Mouse (Mus musculus) myocyte (in vitro differentiated cells): Measurements from ENCODE around the gene Tmem94. TPM values are rescaled to one million over a fixed set of nuclear protein-coding genes. Genes with fewer than 3 reads are reported as not detected.
A peak's percentile ranks its signal among the peaks of the same experiment; 100 is the strongest.

Experiments used
- H3K27me3 ChIP-seq: one replicate; pipeline ENCODE4 v1.6.1; 2011; ENCODE audit not compliant: control insufficient read depth, insufficient read depth, insufficient read length
- H3K36me3 ChIP-seq: one replicate; pipeline ENCODE4 v1.6.1; 2011; ENCODE audit not compliant: control insufficient read depth, insufficient read depth
- H3K4me2 ChIP-seq: one replicate; pipeline ENCODE4 v1.6.1; 2011; ENCODE audit warnings: low read depth, control low read depth
- H3K4me3 ChIP-seq: one replicate; pipeline ENCODE4 v1.5.1; 2011; ENCODE audit warnings: mild to moderate bottlenecking, control low read depth, moderate library complexity
- H3K79me2 ChIP-seq: one replicate; pipeline ENCODE4 v1.6.1; 2011; ENCODE audit not compliant: control insufficient read depth, insufficient read depth
- H3ac ChIP-seq: one replicate; pipeline ENCODE4 v1.6.1; 2011; ENCODE audit not compliant: control insufficient read depth, insufficient read length
- CEBPB ChIP-seq: IDR thresholded peaks from 2 replicates; pipeline ENCODE4 v1.6.1; 2011; ENCODE audit warnings: mild to moderate bottlenecking, moderate library complexity; ENCODE audit not compliant: poor library complexity, insufficient read depth, severe bottlenecking
- E2F4 ChIP-seq: IDR thresholded peaks from one replicate; pipeline ENCODE4 v1.6.1; 2011; ENCODE audit warnings: mild to moderate bottlenecking, control low read depth, moderate library complexity; ENCODE audit not compliant: insufficient read depth
- MAX ChIP-seq: IDR thresholded peaks from one replicate; pipeline ENCODE4 v1.6.1; 2011; ENCODE audit warnings: low read depth, mild to moderate bottlenecking, control low read depth
- MYOD1 ChIP-seq, 3 experiments: IDR thresholded peaks; one replicate each; pipeline ENCODE4 v1.6.1; 2011; ENCODE audit warnings: control low read depth in 2 of 3, low read depth in 2 of 3, mild to moderate bottlenecking in 2 of 3, moderate library complexity in 1 of 3; ENCODE audit not compliant: insufficient read length in 2 of 3, control insufficient read depth in 1 of 3
- MYOG ChIP-seq, 3 experiments: IDR thresholded peaks; one replicate each; pipeline ENCODE4 v1.6.1; 2011; ENCODE audit warnings: control low read depth in 2 of 3, low read depth in 2 of 3, mild to moderate bottlenecking in 2 of 3; ENCODE audit not compliant: insufficient read length in 2 of 3, control insufficient read depth in 1 of 3, insufficient read depth in 1 of 3
- POLR2A ChIP-seq: IDR thresholded peaks from one replicate; pipeline ENCODE4 v1.6.1; 2011; ENCODE audit warnings: low read depth, mild to moderate bottlenecking, control low read depth, moderate library complexity; ENCODE audit not compliant: insufficient read length
- POLR2AphosphoS2 ChIP-seq: IDR thresholded peaks from one replicate; pipeline ENCODE4 v1.6.1; 2011; ENCODE audit warnings: low read depth, control low read depth; ENCODE audit not compliant: insufficient read length
- REST ChIP-seq: IDR thresholded peaks from one replicate; pipeline ENCODE4 v1.6.1; 2011; ENCODE audit warnings: mild to moderate bottlenecking, control low read depth, moderate library complexity; ENCODE audit not compliant: insufficient read depth, insufficient read length
- SRF ChIP-seq: IDR thresholded peaks from one replicate; pipeline ENCODE4 v1.6.1; 2011; ENCODE audit warnings: low read depth; ENCODE audit not compliant: control insufficient read depth, insufficient read length
- TCF12 ChIP-seq: IDR thresholded peaks from one replicate; pipeline ENCODE4 v1.6.1; 2011; ENCODE audit warnings: mild to moderate bottlenecking, control low read depth; ENCODE audit not compliant: poor library complexity, insufficient read depth, severe bottlenecking
- TCF3 ChIP-seq: IDR thresholded peaks from one replicate; pipeline ENCODE4 v1.6.1; 2011; ENCODE audit warnings: low read depth, control low read depth; ENCODE audit not compliant: insufficient read length
- USF1 ChIP-seq: IDR thresholded peaks from one replicate; pipeline ENCODE4 v1.6.1; 2011; ENCODE audit warnings: low read depth, mild to moderate bottlenecking, control low read depth, moderate library complexity
- polyA plus RNA-seq: library from polyadenylated mRNA; unstranded; fragments of >200 nt; fragmentation: generic; extraction: Trizol; gene quantifications from one replicate; pipeline ENCODE4 v1.2.1, GENCODE M21; 2012; ENCODE audit warnings: missing spikeins

Gene Tmem94
- polyA plus RNA-seq, 1 experiment: 19.6 TPM

DNA sequence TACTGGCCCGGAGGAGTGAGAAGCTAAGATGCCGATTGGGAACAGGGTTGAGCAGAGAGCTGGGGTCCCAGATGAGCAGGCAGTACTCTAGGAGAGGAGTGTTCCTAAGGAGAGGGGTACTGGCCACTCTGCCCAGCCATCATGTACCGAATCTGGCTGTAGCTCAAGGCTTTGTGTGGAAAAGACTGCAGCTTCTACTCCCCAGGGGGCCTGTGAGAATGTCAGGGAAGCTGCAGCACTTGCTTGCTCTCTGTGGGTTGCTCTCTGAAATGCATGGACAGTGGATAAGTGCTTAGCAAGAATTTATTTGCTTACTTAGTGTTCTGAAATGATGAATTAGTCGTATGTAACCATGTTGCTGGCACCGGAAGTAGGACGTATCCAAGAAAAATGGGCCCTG lies 21.2 kb downstream of the Tmem94 start:
- no peak overlapping the region for H3K4me3 ChIP-seq
- H3K27me3 ChIP-seq: no peaks in the 10 kb centered on the region
- no peaks in the 10 kb centered on the region for H3K36me3 ChIP-seq
- TF ChIP-seq SRF: no peak
- no peak for TF ChIP-seq CEBPB
- no peak for TF ChIP-seq TCF3
- H3K4me2 ChIP-seq: no peak overlapping the region
- H3K79me2 ChIP-seq: no peaks in the 10 kb centered on the region
- H3ac ChIP-seq: no peak overlapping the region

DNA sequence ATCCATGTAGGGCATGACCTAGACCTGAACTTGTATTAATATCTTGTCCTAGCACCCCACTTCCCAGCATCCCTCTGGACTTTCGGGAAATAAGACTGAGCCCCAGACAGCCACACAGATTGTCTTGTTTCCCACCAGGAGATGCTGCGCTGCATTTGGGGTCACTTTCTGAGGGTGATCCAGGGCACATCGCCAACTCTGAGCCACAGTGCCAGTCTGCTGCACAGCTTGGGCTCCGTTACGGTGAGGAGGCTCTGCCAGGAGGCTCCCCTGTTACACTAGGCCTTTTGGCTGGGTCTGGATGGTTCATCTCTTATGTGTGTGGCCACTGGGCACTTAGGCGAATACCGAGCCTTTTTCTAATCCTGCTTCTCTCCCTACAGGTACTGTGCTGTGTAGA lies 24.6 kb downstream of the Tmem94 start:
- H3K36me3 ChIP-seq: no peaks in the 10 kb centered on the region
- H3ac ChIP-seq: no peak overlapping the region
- H3K27me3 ChIP-seq: no peaks in the 10 kb centered on the region
- no peak overlapping the region for H3K4me2 ChIP-seq
- TF ChIP-seq TCF12 (no peak), MYOD1 (IDR thresholded peaks at IDR 0.05; ENCODE audit: control insufficient read depth in 1 of 3, insufficient read length in 2 of 3, low read depth in 2 of 3) (no peak), POLR2A (no peak), POLR2AphosphoS2 (no peak), SRF (no peak), CEBPB (no peak), REST (no peak), USF1 (no peak), TCF3 (no peak), MAX (no peak), MYOG (IDR thresholded peaks at IDR 0.05; ENCODE audit: control insufficient read depth in 1 of 3, insufficient read depth in 1 of 3, insufficient read length in 2 of 3, low read depth in 2 of 3) (no peak), E2F4 (no peak)
- H3K4me3 ChIP-seq: no peak overlapping the region
- H3K79me2 ChIP-seq: no peaks in the 10 kb centered on the region

DNA sequence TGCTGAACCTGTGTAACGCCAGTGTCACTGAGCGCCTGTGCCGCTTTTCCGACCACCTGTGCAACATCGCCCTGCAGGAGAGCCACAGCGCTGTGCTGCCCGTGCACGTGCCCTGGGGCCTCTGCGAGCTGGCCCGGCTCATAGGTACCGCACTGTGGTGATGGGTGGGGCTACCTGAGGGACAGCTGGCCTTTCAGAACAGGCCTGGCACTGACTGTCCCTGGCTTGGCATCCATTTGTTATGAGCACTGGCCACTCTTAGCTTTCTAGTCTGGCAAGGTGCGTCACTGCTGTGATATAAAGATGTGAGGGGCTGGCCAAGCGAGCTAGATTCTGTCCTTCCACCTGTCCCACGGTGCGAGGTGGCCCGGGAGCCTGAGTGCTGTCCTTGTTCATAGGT lies 26.7 kb downstream of the Tmem94 start:
- Histone ChIP-seq H3ac (no peak overlapping the region), H3K27me3 (no peaks in the 10 kb centered on the region), H3K79me2 (no peaks in the 10 kb centered on the region), H3K4me3 (no peak overlapping the region), H3K4me2 (no peak overlapping the region), H3K36me3 (no peaks in the 10 kb centered on the region)
- TF ChIP-seq CEBPB (no peak), MAX (no peak), MYOG (IDR thresholded peaks at IDR 0.05; ENCODE audit: control insufficient read depth in 1 of 3, insufficient read depth in 1 of 3, insufficient read length in 2 of 3, low read depth in 2 of 3) (no peak), SRF (no peak), REST (no peak), POLR2A (no peak), MYOD1 (IDR thresholded peaks at IDR 0.05; ENCODE audit: control insufficient read depth in 1 of 3, insufficient read length in 2 of 3, low read depth in 2 of 3) (no peak), TCF3 (no peak), TCF12 (no peak), E2F4 (no peak)

DNA sequence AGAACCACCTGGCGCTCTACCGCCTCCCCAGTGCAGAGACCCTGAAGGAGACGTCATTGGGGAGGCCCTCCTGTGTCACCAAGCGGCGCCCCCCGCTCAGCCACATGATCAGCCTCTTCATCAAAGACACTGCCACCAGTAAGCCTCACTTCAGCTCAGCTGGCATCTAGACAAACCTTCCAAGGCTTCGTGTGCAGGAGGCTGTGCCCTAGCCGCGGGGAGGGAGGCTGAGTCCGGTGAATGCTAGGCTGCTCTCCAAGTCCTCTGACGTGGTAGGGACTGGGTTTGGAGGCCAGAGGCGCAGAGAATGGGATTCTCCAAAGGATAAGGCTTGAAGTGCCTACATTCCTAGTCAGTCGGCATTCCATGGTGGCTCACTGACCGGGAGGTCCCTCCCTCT lies 27.1 kb downstream of the Tmem94 start:
- H3K27me3 ChIP-seq: no peaks in the 10 kb centered on the region
- no peak overlapping the region for H3K4me3 ChIP-seq
- no peak overlapping the region for H3ac ChIP-seq
- no peak overlapping the region for H3K4me2 ChIP-seq
- no peaks in the 10 kb centered on the region for H3K36me3 ChIP-seq
- TF ChIP-seq MAX (no peak), CEBPB (no peak), USF1 (no peak), REST (no peak)
- H3K79me2 ChIP-seq: no peaks in the 10 kb centered on the region

DNA sequence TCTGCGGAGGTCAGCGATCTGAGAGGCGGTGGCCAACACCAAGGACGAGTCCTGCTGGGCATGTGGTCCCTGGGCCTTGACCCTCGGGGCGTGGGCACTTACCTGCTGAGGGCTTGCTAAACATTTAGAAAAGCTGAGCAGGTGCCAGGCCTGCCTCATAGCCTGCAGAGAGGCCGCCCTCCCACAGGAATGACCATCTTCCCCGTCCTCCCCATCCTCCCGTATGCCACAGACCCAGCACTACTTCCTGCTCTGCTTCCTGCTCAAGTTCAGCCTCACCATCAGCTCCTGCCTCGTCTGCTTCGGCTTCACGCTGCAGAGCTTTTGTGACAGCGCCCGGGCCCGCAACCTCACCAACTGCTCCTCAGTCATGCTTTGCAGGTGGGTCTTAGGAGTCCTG lies 31.7 kb downstream of the Tmem94 start:
- no peaks in the 10 kb centered on the region for H3K27me3 ChIP-seq
- H3K4me3 ChIP-seq: no peak overlapping the region
- no peaks in the 10 kb centered on the region for H3K36me3 ChIP-seq
- TF ChIP-seq MYOD1 (IDR thresholded peaks at IDR 0.05; ENCODE audit: control insufficient read depth in 1 of 3, insufficient read length in 2 of 3, low read depth in 2 of 3) (no peak), POLR2AphosphoS2 (peak; percentile 53)
- no peaks in the 10 kb centered on the region for H3K79me2 ChIP-seq
- no peak overlapping the region for H3K4me2 ChIP-seq
- no peak overlapping the region for H3ac ChIP-seq

DNA sequence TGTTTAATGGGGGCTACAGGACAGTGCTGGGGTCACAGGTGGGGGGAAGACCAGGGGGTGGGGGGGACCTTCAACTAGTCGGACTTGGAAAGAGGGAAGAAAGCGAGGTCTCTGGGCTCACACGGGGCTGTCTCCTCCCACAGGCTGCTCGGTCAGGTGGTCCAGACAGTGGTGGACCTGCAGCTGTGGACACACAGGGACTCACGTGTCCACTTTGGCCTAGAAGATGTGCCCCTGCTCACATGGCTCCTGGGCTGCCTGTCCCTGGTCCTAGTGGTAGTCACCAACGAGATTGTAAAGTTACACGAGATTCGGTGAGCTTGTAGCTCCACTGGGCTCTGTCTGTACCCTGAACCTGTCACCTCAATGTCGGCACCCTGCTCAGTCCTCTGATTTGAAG lies 32.4 kb downstream of the Tmem94 start:
- Histone ChIP-seq H3K4me3 (no peak overlapping the region), H3K27me3 (no peaks in the 10 kb centered on the region), H3K4me2 (no peak overlapping the region), H3K79me2 (no peaks in the 10 kb centered on the region), H3ac (no peak overlapping the region), H3K36me3 (no peaks in the 10 kb centered on the region)
- TF ChIP-seq MAX: no peak
- TF ChIP-seq POLR2AphosphoS2: peak; percentile 75
